Mouse (Mus musculus) B cell, adult 2 months (primary cell): ENCODE data around the gene Oprd1.

Experiments used
- DNase-seq, 2 experiments: peaks; one replicate each; pipeline ENCODE4 v3.0.0; 2022

Gene Oprd1

GRCm38 (mm10) chr4:132078296-132078714, 66.0 kb downstream of the Oprd1 start:
- DNase-seq: no peak

GRCm38 (mm10) chr4:132077445-132077844, 66.8 kb downstream of the Oprd1 start:
- no peak for DNase-seq

- no peak for DNase-seq
Measured at GRCm38 (mm10) chr4:132076480-132077405, 67.5 kb downstream of the Oprd1 start.

GRCm38 (mm10) chr4:132075796-132076195, 68.5 kb downstream of the Oprd1 start:
- DNase-seq: no peak

GRCm38 (mm10) chr4:132074933-132075769, 69.1 kb downstream of the Oprd1 start, which contains the start of gene Epb41:
Epb41 (minus strand) TSS chr4:132075321.
- peak; percentile 99 for DNase-seq

GRCm38 (mm10) chr4:132074077-132074932, 70.0 kb downstream of the Oprd1 start, which contains the start of gene Gm10300:
Gm10300 (plus strand) TSS chr4:132074697.
- peak in 1 of 2 experiments; percentile 47 for DNase-seq

GRCm38 (mm10) chr4:132072946-132073345, 71.3 kb downstream of the Oprd1 start:
- DNase-seq: no peak

- DNase-seq: no peak
Measured at GRCm38 (mm10) chr4:132072156-132072555, 72.1 kb downstream of the Oprd1 start.

GRCm38 (mm10) chr4:132071674-132072073, 72.6 kb downstream of the Oprd1 start:
- DNase-seq: no peak

GRCm38 (mm10) chr4:132067938-132068235, 76.4 kb downstream of the Oprd1 start:
- no peak for DNase-seq

- DNase-seq: no peak
Measured at GRCm38 (mm10) chr4:132067112-132067937, 77.0 kb downstream of the Oprd1 start.

GRCm38 (mm10) chr4:132066101-132066773, 78.0 kb downstream of the Oprd1 start:
- DNase-seq: no peak

GRCm38 (mm10) chr4:132065578-132065977, 78.7 kb downstream of the Oprd1 start:
- no peak for DNase-seq

GRCm38 (mm10) chr4:132064550-132064949, 79.7 kb downstream of the Oprd1 start:
- DNase-seq: no peak

- DNase-seq: no peak
Measured at GRCm38 (mm10) chr4:132062934-132063884, 81.1 kb downstream of the Oprd1 start.

GRCm38 (mm10) chr4:132062289-132062688, 82.0 kb downstream of the Oprd1 start:
- no peak for DNase-seq
